Mouse (Mus musculus) right cerebral cortex, postnatal 4 days (tissue): ENCODE measurements at regions not wholly inside any gene's neighbourhood (a gene's known extent, or its start where the extent isn't known, plus 50 kb on each side); places are given as distances from the start of the nearest gene placed in this dataset.

Experiments
- DNase-seq: peaks from one replicate; pipeline ENCODE4 v3.0.0-alpha.2; 2022

- no peak for DNase-seq
These were observed 205.7 kb downstream of the Rpap3 start for GRCm38 (mm10) chr15:97499821-97500385.

DNA sequence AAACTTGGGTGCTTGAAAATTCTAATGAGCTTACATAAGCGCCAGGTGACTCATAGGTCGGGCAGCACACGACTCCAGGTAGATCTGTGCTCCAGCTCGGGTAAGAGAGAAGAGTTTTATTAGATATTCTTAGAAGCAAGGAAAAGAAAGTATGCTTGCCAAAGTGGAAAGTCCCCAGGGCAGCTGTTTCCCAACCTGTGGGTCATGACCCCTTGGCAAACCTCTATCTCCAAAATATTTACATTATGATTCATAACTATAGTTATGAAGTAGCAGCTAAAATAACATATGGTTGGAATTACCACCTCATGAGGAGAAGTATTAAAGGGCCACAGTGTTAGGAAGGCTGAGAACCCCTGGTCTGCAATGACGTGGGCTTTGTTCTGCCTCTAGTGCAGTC is 206.4 kb downstream of the Rpap3 start:
- no peak for DNase-seq

- no peak for DNase-seq
These were observed 207.2 kb downstream of the Rpap3 start for GRCm38 (mm10) chr15:97498375-97498774.

DNA sequence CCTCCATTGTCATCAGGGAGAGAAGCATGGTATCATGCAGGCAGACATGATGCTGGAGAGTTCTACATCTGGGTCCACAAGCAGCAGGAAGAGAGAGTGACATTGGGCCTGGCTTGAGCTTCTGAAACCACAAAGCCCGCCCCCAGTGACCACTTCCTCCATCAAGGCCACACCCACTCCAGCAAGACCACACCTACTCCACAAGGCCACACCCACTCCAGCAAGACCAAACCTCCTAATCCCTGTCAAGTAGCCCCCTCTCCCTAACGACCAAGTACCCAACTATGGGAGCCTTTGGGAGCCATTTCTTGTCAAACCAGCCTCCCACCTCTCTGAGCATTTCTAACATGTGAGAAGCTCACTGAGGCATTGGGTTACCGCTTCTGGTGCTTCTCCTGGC is 209.6 kb downstream of the Rpap3 start:
- no peak for DNase-seq

- no peak for DNase-seq
These were observed 212.3 kb downstream of the Rpap3 start for GRCm38 (mm10) chr15:97493340-97493739.

- DNase-seq = no peak
These were observed 213.8 kb downstream of the Rpap3 start for GRCm38 (mm10) chr15:97491796-97492195.

- no peak for DNase-seq
These were observed 218.2 kb downstream of the Rpap3 start for GRCm38 (mm10) chr15:97487425-97487824.

DNA sequence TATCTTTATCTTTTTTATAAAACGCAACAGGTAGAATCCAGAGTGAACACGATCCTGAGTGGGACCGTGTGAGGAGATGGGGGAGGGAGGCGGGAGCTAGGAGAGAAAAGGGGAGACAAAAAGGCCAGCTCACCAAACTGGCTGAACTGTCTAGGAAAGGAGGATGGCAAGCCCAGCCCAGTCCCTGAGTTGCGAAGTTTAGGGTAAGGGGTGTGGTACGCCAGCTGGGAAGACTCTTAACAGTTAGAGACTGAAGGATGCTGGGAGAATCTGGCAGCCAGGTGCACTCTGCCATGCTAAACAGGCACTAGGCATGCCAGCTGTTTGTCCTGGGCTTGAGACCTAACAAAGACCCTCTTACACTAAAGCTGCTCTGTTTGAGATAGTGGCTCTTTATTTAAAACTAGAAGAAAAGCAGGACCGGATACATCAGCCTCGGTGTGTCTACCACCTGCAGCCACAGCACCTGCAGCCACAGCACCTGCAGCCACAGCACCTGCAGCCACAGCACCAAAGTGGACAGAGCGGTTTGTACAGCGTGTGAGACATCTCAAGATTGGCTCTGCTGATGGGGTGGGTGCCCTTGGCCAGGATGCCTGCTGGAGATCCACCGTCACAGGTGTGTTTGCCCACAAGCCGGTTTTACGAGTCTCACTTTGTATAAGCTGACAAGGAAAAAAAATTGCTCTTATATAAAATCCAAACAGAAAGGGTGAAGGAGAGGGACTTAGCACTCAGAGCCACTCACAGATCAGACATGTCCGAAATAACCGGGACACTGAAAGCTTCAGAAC is 225.1 kb upstream of the Amigo2 start:
- no peak for DNase-seq

DNA sequence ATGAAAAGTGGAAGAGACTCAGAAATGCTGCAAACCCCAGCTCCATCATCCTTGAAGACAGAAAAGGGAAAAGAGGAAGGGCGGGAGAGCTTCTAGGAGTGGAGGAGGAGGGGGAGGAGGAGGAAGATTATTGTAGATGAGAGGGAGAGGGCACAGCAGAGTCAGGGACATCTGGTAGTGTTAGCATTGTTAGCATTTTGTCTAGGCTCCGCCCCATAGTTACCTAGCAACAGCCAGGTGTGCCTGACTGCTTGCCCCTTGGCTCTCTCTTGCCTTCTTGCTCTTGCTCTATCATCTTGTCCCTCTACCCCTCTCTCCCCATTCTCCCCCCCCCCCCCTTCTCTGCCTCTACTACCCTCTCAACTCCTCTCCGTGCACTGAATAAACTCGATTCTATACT is 224.4 kb upstream of the Amigo2 start:
- no peak for DNase-seq

- no peak for DNase-seq
These were observed 222.7 kb upstream of the Amigo2 start for GRCm38 (mm10) chr15:97469684-97470344.

- no peak for DNase-seq
These were observed 221.9 kb upstream of the Amigo2 start for GRCm38 (mm10) chr15:97468732-97469683.

DNA sequence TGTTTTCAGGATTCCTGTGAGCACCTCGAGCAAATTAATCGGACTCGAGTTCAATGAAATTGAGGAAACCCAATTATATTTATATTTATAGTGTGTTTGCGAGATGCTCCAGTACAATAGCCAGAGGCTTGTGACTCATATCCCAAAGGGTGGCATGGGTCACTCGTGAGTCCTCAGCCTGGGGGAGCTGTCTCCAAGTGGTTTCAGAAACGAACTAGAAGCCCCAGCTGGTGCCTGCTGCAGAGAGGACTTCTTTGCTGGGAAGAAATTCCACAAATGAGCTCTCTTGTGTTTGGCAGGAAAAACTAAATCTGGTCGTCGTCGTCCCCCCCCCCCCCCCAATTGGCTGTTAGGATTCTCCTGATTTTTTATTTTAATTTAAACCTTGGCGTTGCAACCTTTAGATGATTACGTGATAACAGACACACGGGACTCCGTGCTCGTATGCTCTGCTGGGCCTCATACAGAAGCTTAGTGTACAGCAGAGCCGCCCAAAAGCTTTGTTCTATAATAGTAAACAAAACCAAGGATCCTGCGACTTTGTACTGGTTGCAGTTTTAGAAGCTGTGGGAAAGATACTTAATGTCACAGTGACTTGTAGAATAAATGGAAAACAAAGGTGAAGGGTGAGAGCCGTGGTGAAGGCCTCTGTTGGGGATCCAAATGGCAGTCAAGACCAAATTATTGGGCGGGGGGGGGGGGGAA is 220.8 kb upstream of the Amigo2 start:
- DNase-seq = no peak

DNA sequence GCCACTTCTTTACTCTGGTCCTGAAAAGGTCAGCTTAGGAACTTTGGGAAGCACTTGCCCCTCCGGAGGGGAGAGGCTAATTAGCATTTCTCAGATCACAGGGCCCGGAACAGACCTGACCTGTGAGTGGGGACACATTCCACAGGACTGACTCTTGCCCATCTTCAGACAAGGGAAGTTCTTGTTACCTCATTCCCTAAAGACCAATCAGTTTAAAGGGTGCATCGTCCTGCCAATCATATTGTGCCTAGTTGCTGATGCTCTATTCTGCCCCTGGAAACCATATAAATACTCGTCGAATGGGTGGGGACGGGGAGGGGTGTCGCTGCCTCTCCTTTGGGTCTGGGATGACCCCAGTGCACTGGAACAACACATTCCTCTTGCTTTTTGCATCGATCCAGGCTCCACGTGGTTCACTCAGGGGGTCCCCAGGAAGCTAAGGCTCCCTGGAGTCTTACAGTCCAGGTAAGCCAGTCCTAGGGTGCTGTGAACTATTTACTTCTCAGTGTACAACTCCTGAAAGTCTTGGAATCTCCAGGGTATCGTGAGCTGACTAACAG is 219.9 kb upstream of the Amigo2 start:
- no peak for DNase-seq

DNA sequence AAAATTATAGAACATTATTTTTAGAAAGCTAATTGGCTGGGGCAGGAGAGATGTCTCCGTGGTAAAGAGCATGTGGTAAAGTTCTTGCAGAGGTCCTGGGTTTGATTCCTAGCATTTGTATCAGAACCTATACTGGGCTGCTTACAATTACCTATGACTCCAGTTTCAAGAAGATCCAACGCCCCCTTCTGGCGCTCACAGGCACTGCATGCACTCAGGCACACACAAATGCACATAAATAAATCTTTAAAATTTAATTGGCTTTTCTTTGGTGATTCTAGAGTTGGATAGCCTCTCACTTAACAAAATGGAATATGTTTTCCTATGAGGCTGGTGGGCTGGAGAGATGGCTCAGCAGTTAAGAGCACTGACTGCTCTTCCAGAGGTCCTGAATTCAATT is 219.0 kb upstream of the Amigo2 start:
- DNase-seq = no peak

GRCm38 (mm10) chr15:97465366-97465765 is 218.3 kb upstream of the Amigo2 start:
- DNase-seq = no peak

DNA sequence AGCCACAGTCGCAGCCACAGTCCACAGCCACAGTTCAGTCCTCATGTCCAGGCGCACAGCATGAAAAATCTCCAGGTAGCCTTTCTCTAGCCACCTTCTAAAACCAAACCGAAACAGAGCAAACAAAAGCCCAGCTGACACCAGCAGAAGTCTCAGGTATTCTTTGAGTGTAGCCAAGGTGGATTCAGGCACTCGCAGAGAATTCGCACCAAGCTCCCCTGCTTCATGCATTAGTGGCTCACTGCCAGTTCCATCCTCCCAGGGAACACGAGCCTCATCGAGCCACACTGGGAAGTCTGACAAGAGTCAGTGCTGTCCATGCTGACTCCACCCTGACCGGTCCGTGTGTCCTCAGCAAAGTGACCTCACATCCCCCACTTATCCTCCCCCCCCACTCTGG is 217.7 kb upstream of the Amigo2 start:
- no peak for DNase-seq

DNA sequence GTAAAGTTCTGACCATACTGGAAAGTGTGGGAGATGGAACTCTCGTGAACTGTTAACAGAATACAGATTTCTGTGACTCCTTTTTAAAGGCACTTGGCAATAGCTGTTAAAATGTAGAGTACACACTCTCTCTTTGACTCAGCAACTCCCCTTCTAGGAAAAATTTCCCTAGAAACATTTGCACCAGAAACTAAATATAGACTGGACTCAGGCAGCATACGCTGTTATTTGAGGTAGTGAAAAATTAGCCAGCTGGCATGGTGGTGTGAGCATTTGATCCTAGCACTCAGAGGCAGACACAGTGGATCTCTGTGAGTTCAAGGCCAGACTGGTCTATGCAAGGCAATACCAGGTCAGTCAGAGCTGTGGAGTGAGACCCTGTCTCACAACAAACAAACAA is 215.5 kb upstream of the Amigo2 start:
- DNase-seq = no peak

GRCm38 (mm10) chr15:97462006-97462405 is 214.9 kb upstream of the Amigo2 start:
- DNase-seq = no peak

DNA sequence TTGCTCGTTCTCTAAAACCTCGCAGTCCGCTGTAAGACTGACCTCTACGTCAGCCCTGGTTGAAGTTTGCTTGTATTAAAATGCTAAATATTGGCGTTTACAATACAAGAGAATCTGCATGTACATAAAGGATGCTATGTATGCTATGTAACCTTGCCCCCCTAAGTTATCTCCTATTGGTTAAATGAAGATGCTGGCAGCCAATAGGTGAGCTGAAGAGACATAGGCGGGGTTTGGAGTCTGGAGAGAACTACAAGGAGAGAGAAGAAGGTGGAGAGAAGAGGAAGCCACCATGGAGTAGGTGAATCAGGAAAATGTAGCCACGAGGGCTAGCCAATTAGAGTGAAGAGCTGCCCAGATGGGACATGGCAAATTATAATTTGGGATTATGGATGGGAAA is 214.0 kb upstream of the Amigo2 start:
- no peak for DNase-seq

- no peak for DNase-seq
These were observed 213.3 kb upstream of the Amigo2 start for GRCm38 (mm10) chr15:97460360-97460719.

- no peak for DNase-seq
These were observed 212.7 kb upstream of the Amigo2 start for GRCm38 (mm10) chr15:97459606-97460359.
